Mouse (Mus musculus) 416B (cell line): ENCODE measurements around the gene Det1.

Source experiments
- DNase-seq: peaks from one replicate; pipeline ENCODE4 v3.0.0; 2011; ENCODE audit warnings: low read depth

Det1 gene

GRCm38 (mm10) chr7:78854051-78854450 is 7.0 kb upstream of the Det1 start:
- no peak for DNase-seq

GRCm38 (mm10) chr7:78846066-78846716 is 872 bp downstream of the Det1 start:
- DNase-seq = peak; percentile 67

- peak; percentile 54 for DNase-seq
Measured at GRCm38 (mm10) chr7:78841601-78842000, 5.5 kb downstream of the Det1 start.

DNA sequence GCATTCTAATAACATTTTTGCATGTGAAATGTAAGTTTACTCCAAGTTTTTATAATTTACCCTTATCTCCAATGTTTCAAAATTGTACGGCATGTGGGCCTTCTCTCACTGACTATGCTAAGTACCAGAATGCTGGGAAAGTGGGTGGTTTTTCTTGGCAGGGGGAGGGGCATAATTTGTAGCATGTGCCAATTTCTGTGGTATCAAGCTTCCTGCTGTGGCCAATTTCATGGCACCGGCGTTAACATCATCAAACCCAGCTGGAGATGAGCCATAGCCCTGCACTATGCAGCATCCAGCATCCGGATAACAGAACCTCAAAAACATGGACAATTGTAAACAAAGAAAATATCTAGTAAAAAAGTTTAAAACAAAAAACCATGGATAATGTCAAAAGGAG is 9.8 kb downstream of the Det1 start:
- peak; percentile 86 for DNase-seq

DNA sequence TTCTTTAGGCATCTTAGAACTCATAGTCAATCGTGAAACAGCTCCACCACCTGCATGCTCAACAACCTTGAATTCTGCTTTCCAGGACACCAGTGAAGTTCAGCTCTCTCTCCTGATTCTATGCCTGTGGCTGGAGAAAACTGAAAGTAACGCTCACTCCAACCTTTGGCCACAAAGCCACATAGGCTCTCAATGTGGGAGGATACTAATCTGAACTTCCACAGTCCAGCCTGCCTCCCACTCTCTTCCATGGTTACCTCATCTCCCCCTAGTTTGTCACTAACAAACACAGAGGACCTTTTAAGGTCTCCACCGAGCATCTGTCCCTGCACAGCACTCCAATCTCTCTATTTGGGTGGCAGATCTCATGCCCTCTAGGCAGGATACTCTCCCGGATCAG is 11.4 kb downstream of the Det1 start:
- DNase-seq = no peak

GRCm38 (mm10) chr7:78827749-78828362 is 19.2 kb downstream of the Det1 start:
- DNase-seq = no peak

DNA sequence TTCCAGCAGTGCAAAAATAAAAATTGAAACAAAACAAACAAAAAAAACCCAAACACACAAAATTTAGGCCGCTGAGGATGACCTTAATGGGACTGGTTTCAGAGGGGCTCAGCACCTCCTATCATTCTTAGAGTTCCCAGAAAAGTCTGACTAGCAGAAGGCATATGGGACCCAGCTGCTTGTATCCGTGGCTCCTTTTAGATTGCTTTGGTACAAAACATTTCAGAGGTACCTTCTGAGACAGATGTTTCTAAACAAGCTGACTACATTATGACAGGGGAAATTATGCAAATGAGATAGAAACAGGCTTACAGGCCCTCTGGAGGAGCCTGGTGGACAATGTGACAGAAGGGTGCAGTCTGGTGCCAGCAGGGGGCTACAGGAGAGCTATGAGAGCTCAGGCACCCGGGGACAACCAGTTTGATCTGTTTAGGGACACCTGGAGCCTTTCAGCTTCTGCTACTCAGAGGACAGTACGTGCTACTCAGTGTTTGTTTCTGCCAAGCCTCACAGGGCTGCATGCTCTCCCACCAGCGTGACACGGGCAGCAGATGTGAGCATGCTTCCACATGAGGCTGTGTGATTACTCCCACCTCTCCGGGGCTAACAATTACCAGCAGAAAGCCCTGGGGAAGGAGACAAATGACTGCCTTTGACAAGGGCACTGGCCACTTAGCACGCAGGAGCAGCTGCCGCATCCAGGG is 20.2 kb downstream of the Det1 start:
- peak; percentile 27 for DNase-seq

- DNase-seq = no peak
Measured at GRCm38 (mm10) chr7:78818336-78818735, 28.7 kb downstream of the Det1 start.

DNA sequence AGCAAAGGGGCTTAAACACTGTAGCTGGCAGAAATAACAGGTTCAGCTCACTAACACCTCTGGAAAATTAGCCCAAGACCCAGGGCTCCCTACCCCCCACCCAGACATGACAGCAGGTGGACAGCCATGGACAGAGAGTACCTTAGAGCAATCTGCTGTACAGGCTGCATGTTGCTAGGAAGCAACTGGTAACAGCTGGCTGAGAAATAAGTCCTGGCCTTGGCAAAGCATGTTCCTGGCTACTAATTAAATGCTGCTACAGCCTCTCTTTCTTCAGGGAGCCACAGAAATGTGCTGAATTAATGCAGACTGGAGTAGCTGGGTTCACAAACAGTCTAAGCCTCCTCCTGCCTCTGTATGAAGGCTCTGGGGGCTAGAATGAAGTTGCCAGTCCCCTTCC is 32.3 kb downstream of the Det1 start:
- DNase-seq = no peak

- no peak for DNase-seq
Measured at GRCm38 (mm10) chr7:78813791-78814190, 33.3 kb downstream of the Det1 start.

DNA sequence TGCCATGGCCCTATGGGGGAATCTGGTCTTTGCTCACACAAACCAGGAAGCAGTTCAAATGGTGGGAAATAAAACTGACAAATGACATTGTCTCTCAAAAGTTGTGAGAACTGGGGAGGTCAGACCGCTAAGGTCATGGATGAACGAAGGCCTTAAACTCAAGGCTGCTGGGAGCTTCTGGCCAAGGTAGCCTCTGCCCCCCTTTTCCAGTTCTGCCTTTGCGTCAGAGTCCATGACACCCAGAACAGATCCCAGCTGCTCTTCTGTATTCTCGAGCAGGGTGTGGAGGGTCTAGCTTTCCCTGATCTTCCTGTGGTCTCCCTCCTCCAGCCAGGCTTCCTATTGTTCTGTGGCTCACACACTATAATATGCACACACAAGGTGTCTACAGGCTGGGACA is 39.9 kb downstream of the Det1 start:
- no peak for DNase-seq

DNA sequence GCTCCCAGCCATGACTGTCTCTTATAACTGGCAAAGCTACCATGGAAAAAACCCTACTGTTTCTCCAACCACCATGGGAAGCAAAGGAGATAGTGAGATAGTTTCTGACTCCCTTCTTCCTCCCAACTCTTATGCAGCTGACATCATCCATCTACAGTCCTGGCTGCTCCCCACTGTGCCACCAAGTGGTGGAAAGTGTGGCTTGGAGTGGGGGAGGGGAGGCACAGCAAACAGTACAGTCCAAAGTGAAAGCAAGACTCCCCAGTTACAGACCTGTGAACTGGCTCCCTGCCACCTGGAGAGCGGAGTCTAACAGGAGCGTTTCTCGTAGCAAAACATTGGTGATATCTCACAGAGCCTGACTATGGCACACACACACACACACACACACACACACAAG is 43.2 kb downstream of the Det1 start:
- peak; percentile 57 for DNase-seq

GRCm38 (mm10) chr7:78799730-78800496 is 47.1 kb downstream of the Det1 start:
- DNase-seq = peak; percentile 56

- no peak for DNase-seq
Measured at GRCm38 (mm10) chr7:78797843-78798455, 49.1 kb downstream of the Det1 start.

- no peak for DNase-seq
Measured at GRCm38 (mm10) chr7:78796624-78797023, 50.4 kb downstream of the Det1 start.

- DNase-seq = no peak
Measured at GRCm38 (mm10) chr7:78794571-78795092, 52.4 kb downstream of the Det1 start.

GRCm38 (mm10) chr7:78793895-78794570 is 53.0 kb downstream of the Det1 start:
- DNase-seq = peak; percentile 33

DNA sequence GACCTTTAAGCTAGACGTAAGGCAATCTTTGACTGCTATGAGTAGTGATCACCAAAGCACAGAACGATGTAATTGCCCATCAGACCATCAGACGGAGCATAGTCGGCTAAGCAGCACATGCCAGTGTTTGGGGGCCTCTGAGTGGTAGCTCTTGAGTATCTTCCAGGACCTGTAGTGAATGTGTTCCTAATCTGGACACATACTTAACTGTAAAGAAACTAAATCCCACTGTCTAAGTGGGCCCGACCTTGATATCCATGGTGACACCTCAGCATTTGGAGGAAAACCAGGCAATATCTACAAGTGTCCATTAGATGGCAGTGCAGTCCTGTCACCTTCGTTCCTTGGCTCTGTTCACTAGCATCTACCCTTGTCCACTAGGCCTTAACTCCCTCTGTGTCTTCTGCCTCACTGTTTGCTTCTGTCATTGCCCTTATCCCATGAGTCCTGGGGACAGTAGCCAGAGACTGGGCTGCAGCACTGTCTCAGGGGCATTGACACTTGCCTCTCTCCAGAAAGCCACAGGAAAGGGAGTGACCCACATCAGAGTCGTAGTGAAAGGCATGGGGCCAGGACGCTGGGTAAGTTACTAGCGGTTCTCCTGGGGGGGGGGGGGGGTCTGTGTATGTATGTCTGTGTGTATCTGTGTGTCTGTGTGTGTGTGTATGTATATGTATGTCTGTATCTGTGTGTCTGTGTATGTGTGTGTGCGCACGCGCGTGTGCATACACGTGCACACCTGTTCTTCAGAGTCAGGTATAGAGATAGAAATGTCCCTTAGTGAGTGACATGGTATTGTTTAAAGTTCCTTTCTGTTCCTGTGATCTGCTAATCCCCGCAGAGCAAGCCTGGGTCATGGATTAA is 55.5 kb downstream of the Det1 start:
- DNase-seq = peak; percentile 80

GRCm38 (mm10) chr7:78787793-78788380 is 59.2 kb downstream of the Det1 start:
- DNase-seq = no peak

GRCm38 (mm10) chr7:78785906-78786305 is 61.2 kb downstream of the Det1 start:
- DNase-seq = no peak
